Mouse (Mus musculus): ENCODE measurements around the gene Cep70. TPM values are rescaled to one million over a fixed set of nuclear protein-coding genes. Genes with fewer than 3 reads are reported as not detected.
A peak's percentile ranks its signal among the peaks of the same experiment; 100 is the strongest.

Gene Cep70
- total RNA-seq (2022), result 10 to 100 TPM in 2 of 4 experiments, 1 to 10 TPM in 2; 8.2 to 18.2 (median 12.7) TPM

GRCm38 (mm10) chr9:99243190-99243894 is at the start of gene Cep70:
Cep70 (plus strand) TSS chr9:99243367.
- peak; percentile 94 for DNase-seq

- DNase-seq, result no peak
These were observed 30.5 kb upstream of the Cep70 start for GRCm38 (mm10) chr9:99212643-99213042.

- no peak for DNase-seq
These were observed 27.0 kb upstream of the Cep70 start for GRCm38 (mm10) chr9:99216182-99216581.

GRCm38 (mm10) chr9:99217999-99218719 is 25.0 kb upstream of the Cep70 start:
- DNase-seq, result peak; percentile 27

- DNase-seq, result no peak
These were observed 21.5 kb upstream of the Cep70 start for GRCm38 (mm10) chr9:99221636-99222035.

GRCm38 (mm10) chr9:99224583-99224982 is 18.6 kb upstream of the Cep70 start:
- no peak for DNase-seq

GRCm38 (mm10) chr9:99229450-99229849 is 13.7 kb upstream of the Cep70 start:
- no peak for DNase-seq

GRCm38 (mm10) chr9:99237139-99237538 is 6.0 kb upstream of the Cep70 start, which contains the start of gene Faiml:
Faiml (minus strand) TSS chr9:99237239.
- DNase-seq, result no peak

GRCm38 (mm10) chr9:99238276-99238675 is 4.9 kb upstream of the Cep70 start:
- peak; percentile 28 for DNase-seq

GRCm38 (mm10) chr9:99239256-99239655 is 3.9 kb upstream of the Cep70 start:
- peak; percentile 33 for DNase-seq

GRCm38 (mm10) chr9:99240571-99240970 is 2.6 kb upstream of the Cep70 start:
- no peak for DNase-seq

GRCm38 (mm10) chr9:99242035-99242434 is 1.1 kb upstream of the Cep70 start:
- DNase-seq, result peak; percentile 47

GRCm38 (mm10) chr9:99242533-99243189 is 506 bp upstream of the Cep70 start:
- no peak for DNase-seq

GRCm38 (mm10) chr9:99243895-99244293 is 727 bp downstream of the Cep70 start:
- no peak for DNase-seq

GRCm38 (mm10) chr9:99248304-99248703 is 5.1 kb downstream of the Cep70 start:
- DNase-seq, result no peak

GRCm38 (mm10) chr9:99248906-99249305 is 5.7 kb downstream of the Cep70 start:
- no peak for DNase-seq

GRCm38 (mm10) chr9:99253861-99254260 is 10.7 kb downstream of the Cep70 start:
- DNase-seq, result no peak

GRCm38 (mm10) chr9:99256206-99256605 is 13.0 kb downstream of the Cep70 start:
- no peak for DNase-seq

- no peak for DNase-seq
These were observed 13.7 kb downstream of the Cep70 start for GRCm38 (mm10) chr9:99256821-99257220.

- no peak for DNase-seq
These were observed 15.7 kb downstream of the Cep70 start for GRCm38 (mm10) chr9:99258891-99259290.

GRCm38 (mm10) chr9:99304296-99304695 is 61.1 kb downstream of the Cep70 start:
- no peak for DNase-seq

- DNase-seq, result no peak
These were observed 63.1 kb downstream of the Cep70 start for GRCm38 (mm10) chr9:99306226-99306625.

GRCm38 (mm10) chr9:99319343-99319951 is 76.3 kb downstream of the Cep70 start:
- DNase-seq, result no peak

Measured in adrenal gland, adult 8-10 months (tissue).